Mouse (Mus musculus): ENCODE data around the gene D230025D16Rik. TPM values are rescaled to one million over a fixed set of nuclear protein-coding genes. Genes with fewer than 3 reads are reported as not detected.

Gene D230025D16Rik
- total and polyA plus RNA-seq, 2 experiments from 2014 or later: 24.6 to 36.7 TPM

DNA sequence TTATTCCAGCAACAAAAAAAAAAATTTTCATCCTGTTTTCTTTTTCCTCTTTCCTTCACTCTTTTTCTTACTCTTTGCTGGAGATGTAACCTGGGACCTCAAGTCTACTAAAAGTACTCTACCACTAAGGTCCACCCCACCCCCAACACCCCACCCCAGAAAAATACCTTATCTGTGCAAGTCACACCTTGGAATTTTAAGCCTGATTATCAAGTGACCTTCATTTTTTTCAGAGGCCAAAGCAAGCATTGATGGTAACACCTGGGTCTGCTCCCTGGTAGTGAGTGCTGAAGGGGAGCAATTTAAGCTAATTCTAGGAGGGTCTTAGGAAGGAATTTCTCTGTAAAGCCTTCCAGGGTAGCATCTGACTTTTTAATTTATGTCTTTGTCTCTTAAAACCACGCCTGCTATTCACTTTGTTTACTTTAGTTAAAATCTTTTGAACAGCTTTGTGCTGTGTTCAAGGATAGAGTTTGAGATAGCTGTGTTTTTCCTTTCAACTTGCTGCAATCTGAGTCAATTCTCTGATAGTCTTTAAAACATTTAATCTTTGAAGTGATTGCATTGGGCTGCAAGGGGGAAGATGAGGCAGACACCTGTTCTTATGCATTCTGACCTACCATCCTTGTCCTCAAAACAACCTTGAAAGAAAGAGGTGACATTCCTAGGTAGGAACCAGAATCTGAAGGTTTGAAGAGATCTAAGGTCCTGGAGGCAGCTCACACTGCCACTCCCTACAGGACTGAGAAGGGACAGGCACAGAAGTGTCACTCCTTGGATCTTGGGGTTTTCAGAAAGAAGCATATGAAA lies 8.4 kb downstream of the D230025D16Rik start:
- no peak for DNase-seq (ENCODE audit: low spot score)
- H3K27ac ChIP-seq (ENCODE audit: low read depth, low read length): no peak overlapping the region
- TF ChIP-seq CTCF (IDR thresholded peaks at IDR 0.05): no peak
- no peak overlapping the region for H3K9ac ChIP-seq (replicated peaks; ENCODE audit: low read length, poor library complexity, severe bottlenecking)
- no peaks in the 10 kb centered on the region for H3K9me3 ChIP-seq (ENCODE audit: low read length)
- no peak overlapping the region for H3K4me3 ChIP-seq (ENCODE audit: low read depth, low read length)
- H3K36me3 ChIP-seq (ENCODE audit: insufficient read depth, low read length): peaks cover 13% of the 10 kb centered on the region
- no peak overlapping the region for H3K4me2 ChIP-seq (ENCODE audit: low read depth, low read length, poor library complexity, severe bottlenecking)
- ATAC-seq (ENCODE audit: low FRiP score): no peak
- no peaks in the 10 kb centered on the region for H3K27me3 ChIP-seq (ENCODE audit: insufficient read depth, low read length)
- WGBS: 79% methylated on average over 1 of the region's 1 CpGs
- H3K4me1 ChIP-seq (ENCODE audit: insufficient read depth, low read length): no peaks in the 10 kb centered on the region

DNA sequence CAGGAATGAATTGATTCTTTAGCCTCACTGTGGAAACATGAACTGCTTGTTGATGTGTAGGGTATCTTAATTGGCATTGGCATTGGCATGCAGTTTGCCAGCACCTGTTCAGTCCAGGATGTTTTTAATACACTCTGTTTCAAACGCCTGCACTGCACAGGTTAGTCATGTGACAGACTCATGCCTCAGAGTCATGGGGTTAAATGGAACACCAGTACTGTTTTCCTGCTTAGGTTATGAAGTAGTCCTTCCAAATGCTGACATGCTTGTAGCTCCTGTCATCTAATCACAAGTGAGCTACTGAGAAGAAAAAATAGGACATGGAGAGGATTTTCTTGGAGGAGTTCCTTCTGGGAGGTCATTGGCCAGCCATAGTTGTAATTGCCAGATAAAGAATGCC lies 10.3 kb downstream of the D230025D16Rik start:
- H3K4me2 ChIP-seq (ENCODE audit: low read depth, low read length, poor library complexity, severe bottlenecking): no peak overlapping the region
- no peak for DNase-seq (ENCODE audit: low spot score)
- no peaks in the 10 kb centered on the region for H3K27me3 ChIP-seq (ENCODE audit: insufficient read depth, low read length)
- no peak for TF ChIP-seq CTCF (IDR thresholded peaks at IDR 0.05)
- 92% methylated on average over 1 of the region's 1 CpGs for WGBS
- no peak overlapping the region for H3K9ac ChIP-seq (replicated peaks; ENCODE audit: low read length, poor library complexity, severe bottlenecking)
- H3K4me3 ChIP-seq (ENCODE audit: low read depth, low read length): no peak overlapping the region
- H3K27ac ChIP-seq (ENCODE audit: low read depth, low read length): no peak overlapping the region
- ATAC-seq (ENCODE audit: low FRiP score): no peak
- H3K36me3 ChIP-seq (ENCODE audit: insufficient read depth, low read length): peaks cover 26% of the 10 kb centered on the region
- no peaks in the 10 kb centered on the region for H3K4me1 ChIP-seq (ENCODE audit: insufficient read depth, low read length)
- no peaks in the 10 kb centered on the region for H3K9me3 ChIP-seq (ENCODE audit: low read length)

GRCm38 (mm10) chr8:105237442-105238142 lies 12.6 kb downstream of the D230025D16Rik start:
- 95% methylated on average over 14 of the region's 14 CpGs for WGBS
- no peak for DNase-seq (ENCODE audit: low spot score)
- peaks cover 43% of the 10 kb centered on the region for H3K36me3 ChIP-seq (ENCODE audit: insufficient read depth, low read length)

DNA sequence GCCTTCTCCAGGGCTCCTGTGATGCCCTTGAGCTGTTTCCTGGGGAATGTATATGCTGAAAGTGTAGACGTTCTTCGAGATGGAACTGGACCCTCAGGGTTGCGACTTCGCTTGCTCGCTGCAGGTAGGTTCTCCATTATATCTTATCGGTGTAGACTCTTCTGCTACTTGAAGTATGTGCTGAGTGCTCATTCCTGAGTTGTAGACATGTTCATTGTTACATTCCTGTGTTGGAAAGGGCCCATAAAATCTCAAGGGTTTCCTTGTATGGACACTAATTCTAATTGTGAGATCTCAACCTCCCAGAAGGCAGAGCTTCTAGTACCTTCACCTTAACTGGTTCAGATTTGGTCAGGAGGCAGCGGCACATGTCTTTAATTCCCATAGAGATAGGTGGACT lies 16.1 kb downstream of the D230025D16Rik start:
- H3K4me1 ChIP-seq (ENCODE audit: insufficient read depth, low read length): no peaks in the 10 kb centered on the region
- no peak overlapping the region for H3K4me2 ChIP-seq (ENCODE audit: low read depth, low read length, poor library complexity, severe bottlenecking)
- H3K27ac ChIP-seq (ENCODE audit: low read depth, low read length): no peak overlapping the region
- 97% methylated on average over 7 of the region's 7 CpGs for WGBS
- no peak for TF ChIP-seq CTCF (IDR thresholded peaks at IDR 0.05)
- DNase-seq (ENCODE audit: low spot score) (no peak), ATAC-seq (ENCODE audit: low FRiP score) (no peak)
- H3K27me3 ChIP-seq (ENCODE audit: insufficient read depth, low read length): no peaks in the 10 kb centered on the region
- peaks cover 35% of the 10 kb centered on the region for H3K36me3 ChIP-seq (ENCODE audit: insufficient read depth, low read length)
- no peak overlapping the region for H3K4me3 ChIP-seq (ENCODE audit: low read depth, low read length)
- no peak overlapping the region for H3K9ac ChIP-seq (replicated peaks; ENCODE audit: low read length, poor library complexity, severe bottlenecking)
- H3K9me3 ChIP-seq (ENCODE audit: low read length): no peaks in the 10 kb centered on the region

More at GRCm38 (mm10) chr8:105237442-105238142, 12.6 kb downstream of the D230025D16Rik start:
- Histone ChIP-seq H3K9ac (replicated peaks; ENCODE audit: low read length, poor library complexity, severe bottlenecking) (no peak overlapping the region), H3K27me3 (ENCODE audit: insufficient read depth, low read length) (no peaks in the 10 kb centered on the region), H3K4me2 (ENCODE audit: low read depth, low read length, poor library complexity, severe bottlenecking) (no peak overlapping the region), H3K9me3 (ENCODE audit: low read length) (no peaks in the 10 kb centered on the region), H3K27ac (ENCODE audit: low read depth, low read length) (no peak overlapping the region), H3K4me1 (ENCODE audit: insufficient read depth, low read length) (no peaks in the 10 kb centered on the region), H3K4me3 (ENCODE audit: low read depth, low read length) (no peak overlapping the region)
- TF ChIP-seq CTCF (IDR thresholded peaks at IDR 0.05): no peak
- no peak for ATAC-seq (ENCODE audit: low FRiP score)

DNA sequence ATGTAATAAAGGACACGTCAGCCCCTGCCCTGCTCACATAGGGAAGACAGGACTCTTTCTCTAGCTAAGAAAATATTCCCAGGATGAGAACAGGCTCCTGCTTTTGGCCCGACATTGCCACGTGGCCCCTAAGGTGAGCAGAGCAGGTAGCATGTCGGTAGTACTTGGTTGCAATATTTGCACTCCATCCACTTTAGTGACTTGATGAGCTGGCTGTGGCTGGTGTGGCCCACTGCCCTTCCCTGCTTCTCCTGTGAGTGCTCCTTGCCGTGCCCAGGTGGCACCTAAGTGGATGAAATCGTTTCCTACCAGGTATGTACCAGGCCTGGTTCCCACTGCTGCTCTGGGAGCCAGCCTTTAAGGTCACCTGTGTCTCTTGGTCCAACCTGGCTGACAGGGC lies 27.0 kb downstream of the D230025D16Rik start:
- WGBS: 94% methylated on average over 6 of the region's 6 CpGs
- Histone ChIP-seq H3K4me2 (ENCODE audit: low read depth, low read length, poor library complexity, severe bottlenecking) (no peak overlapping the region), H3K4me3 (ENCODE audit: low read depth, low read length) (no peak overlapping the region), H3K9ac (replicated peaks; ENCODE audit: low read length, poor library complexity, severe bottlenecking) (no peak overlapping the region), H3K4me1 (ENCODE audit: insufficient read depth, low read length) (peaks cover 5% of the 10 kb centered on the region; the same call in 1 of the 2 replicates), H3K9me3 (ENCODE audit: low read length) (no peaks in the 10 kb centered on the region), H3K36me3 (ENCODE audit: insufficient read depth, low read length) (peaks cover 47% of the 10 kb centered on the region), H3K27me3 (ENCODE audit: insufficient read depth, low read length) (no peaks in the 10 kb centered on the region), H3K27ac (ENCODE audit: low read depth, low read length) (no peak overlapping the region)
- DNase-seq (ENCODE audit: low spot score) (no peak), ATAC-seq (ENCODE audit: low FRiP score) (no peak)
- TF ChIP-seq CTCF (IDR thresholded peaks at IDR 0.05): no peak
